Mouse (Mus musculus) liver, embryonic 14.5 days (tissue): ENCODE data around the gene Ptpn21. TPM values are rescaled to one million over a fixed set of nuclear protein-coding genes. Genes with fewer than 3 reads are reported as not detected.

Source experiments
- ATAC-seq: fragments of 200-750 bp; cut with Nextera tagmentation; 2 replicates; pipeline ENCODE4 v1.8.0; 2017; ENCODE audit warnings: moderate number of reproducible peaks, mild to moderate bottlenecking, moderate library complexity; ENCODE audit not compliant: insufficient read depth
- DNase-seq, 3 experiments: peaks; one replicate each; pipeline ENCODE4 v3.0.0-alpha.2; 2012 to 2013; ENCODE audit warnings: low read depth in 3 of 3, low spot score in 3 of 3
- H3K27ac ChIP-seq: fragments of 300-500 bp; sonication (generic); 2 replicates; pipeline ENCODE4 v1.5.1; 2014; ENCODE audit warnings: moderate library complexity, mild to moderate bottlenecking, control low read depth, inconsistent platforms
- H3K27me3 ChIP-seq: fragments of 300-500 bp; sonication (generic); 2 replicates; pipeline ENCODE4 v1.6.1; 2014; ENCODE audit warnings: mild to moderate bottlenecking, low read length, moderate library complexity; ENCODE audit not compliant: control insufficient read depth, insufficient read depth
- H3K36me3 ChIP-seq: fragments of 300-500 bp; sonication (generic); replicated peaks from 2 replicates; pipeline ENCODE4 v1.6.1; 2014; ENCODE audit warnings: low read depth; ENCODE audit not compliant: control insufficient read depth, insufficient read depth
- H3K4me1 ChIP-seq, 2 experiments: fragments of 200-500 bp in 1 of 2; fragments of 300-500 bp in 1 of 2; sonication (generic) in 1 of 2; replicated peaks; 2 replicates each; pipeline ENCODE4 v1.6.1; 2012 to 2014; ENCODE audit warnings: antibody characterized with exemption in 1 of 2, inconsistent platforms in 1 of 2, low read length in 1 of 2; ENCODE audit not compliant: control insufficient read depth in 2 of 2, insufficient read depth in 2 of 2
- H3K4me2 ChIP-seq: fragments of 300-500 bp; sonication (generic); 2 replicates; pipeline ENCODE4 v1.6.1; 2014; ENCODE audit warnings: low read depth, mild to moderate bottlenecking, control low read depth, moderate library complexity
- H3K4me3 ChIP-seq, 2 experiments: fragments of 200-500 bp in 1 of 2; fragments of 300-500 bp in 1 of 2; sonication (generic) in 1 of 2; 2 replicates each; pipeline ENCODE4 v1.5.1; 2012 to 2014; ENCODE audit warnings: low read depth in 2 of 2, low read length in 2 of 2, mild to moderate bottlenecking in 2 of 2, control low read depth in 1 of 2, inconsistent platforms in 1 of 2, moderate library complexity in 1 of 2; ENCODE audit not compliant: insufficient read depth in 1 of 2
- H3K9ac ChIP-seq: fragments of 300-500 bp; sonication (generic); replicated peaks from 2 replicates; pipeline ENCODE4 v1.6.1; 2014; ENCODE audit warnings: mild to moderate bottlenecking, control low read depth, moderate library complexity
- H3K9me3 ChIP-seq: fragments of 300-500 bp; sonication (generic); 2 replicates; pipeline ENCODE4 v1.6.1; 2016; ENCODE audit warnings: low read length, mixed read lengths; ENCODE audit not compliant: control insufficient read depth
- CTCF ChIP-seq: IDR thresholded peaks from 2 replicates; pipeline ENCODE4 v1.5.1; 2016; ENCODE audit warnings: antibody characterized with exemption, low read depth, control low read depth
- EP300 ChIP-seq: IDR thresholded peaks from 2 replicates; pipeline ENCODE4 v1.6.1; 2016; ENCODE audit warnings: antibody characterized with exemption, low read depth
- WGBS: fragments of 180-500 bp; shearing (Covaris S2); extraction: QIAGEN DNeasy Blood & Tissue Kit; methylation state at CpG from one replicate; pipeline ENCODE4 v1.1.7; 2014; ENCODE audit not compliant: insufficient replicate concordance; 5-methylcytosine and 5-hydroxymethylcytosine counted together
- polyA plus RNA-seq, 2 experiments: library from polyadenylated mRNA; depleted of rRNA in 1 of 2; stranded (reverse) in 1 of 2; unstranded in 1 of 2; fragments of >200 nt; fragmentation: Nextera tagmentation in 1 of 2; extraction: Ambion mirVana in 1 of 2; gene quantifications; 2 replicates each; pipeline versions ENCODE4 v1.2.1 to v1.2.3; 2012 to 2014

The Ptpn21 gene
- polyA plus RNA-seq, 2 experiments: 1.9 to 2.3 TPM

DNA sequence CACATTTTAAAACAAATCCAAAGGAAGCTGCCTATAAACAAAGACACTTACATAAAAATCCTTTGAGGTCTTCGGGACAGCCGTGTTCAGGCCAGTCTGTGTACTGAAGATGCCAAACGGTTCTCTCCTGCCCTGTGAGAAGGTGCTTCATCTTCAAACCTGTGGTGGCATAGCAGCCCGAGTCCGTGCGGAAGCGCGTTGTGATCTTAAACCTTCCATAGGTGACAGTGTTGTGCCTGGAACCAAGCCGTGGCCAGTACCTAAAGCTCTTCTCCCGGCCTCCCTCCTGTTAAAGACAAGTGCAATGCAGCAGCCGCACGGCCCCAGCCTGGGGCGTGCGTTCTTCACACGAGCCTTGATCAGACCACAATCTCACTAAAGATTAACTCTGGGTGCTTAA is 57.3 kb downstream of the Ptpn21 start:
- no peaks in the 10 kb centered on the region for H3K9me3 ChIP-seq
- ATAC-seq (no peak), DNase-seq (no peak)
- no peak overlapping the region for H3K4me3 ChIP-seq
- TF ChIP-seq CTCF: no peak
- no peak for TF ChIP-seq EP300
- H3K9ac ChIP-seq: no peak overlapping the region
- H3K36me3 ChIP-seq: no peaks in the 10 kb centered on the region
- H3K27ac ChIP-seq: no peak overlapping the region
- no peak overlapping the region for H3K4me2 ChIP-seq
- no peaks in the 10 kb centered on the region for H3K4me1 ChIP-seq
- H3K27me3 ChIP-seq: no peaks in the 10 kb centered on the region
- 70% methylated on average over 15 of the region's 15 CpGs for WGBS

- H3K9ac ChIP-seq: no peak overlapping the region
- no peaks in the 10 kb centered on the region for H3K36me3 ChIP-seq
- DNase-seq (no peak), ATAC-seq (no peak)
- no peaks in the 10 kb centered on the region for H3K27me3 ChIP-seq
- H3K9me3 ChIP-seq: no peaks in the 10 kb centered on the region
- H3K4me3 ChIP-seq: no peak overlapping the region
- 24% methylated on average over 14 of the region's 14 CpGs for WGBS
- peak overlapping the region; percentile 26; the same call in 1 of the 2 replicates for H3K4me2 ChIP-seq
- H3K27ac ChIP-seq: no peak overlapping the region
- 0 out of 4 replicates have a peak, but pooled peaks cover 0 to 2% of the 10 kb centered on the region in 2 experiments for H3K4me1 ChIP-seq
- TF ChIP-seq EP300 (no peak), CTCF (no peak)
These were observed 59.9 kb downstream of the Ptpn21 start for GRCm38 (mm10) chr12:98677336-98677735.

GRCm38 (mm10) chr12:98676861-98677260 is 60.3 kb downstream of the Ptpn21 start:
- Histone ChIP-seq H3K4me3 (no peak overlapping the region), H3K9me3 (no peaks in the 10 kb centered on the region), H3K27me3 (no peaks in the 10 kb centered on the region), H3K36me3 (no peaks in the 10 kb centered on the region), H3K4me1 (0 out of 4 replicates have a peak, but pooled peaks cover 0 to 2% of the 10 kb centered on the region in 2 experiments), H3K27ac (no peak overlapping the region), H3K9ac (no peak overlapping the region), H3K4me2 (no peak overlapping the region)
- ATAC-seq (no peak), DNase-seq (no peak)
- 78% methylated on average over 6 of the region's 6 CpGs for WGBS
- TF ChIP-seq CTCF (no peak), EP300 (no peak)

DNA sequence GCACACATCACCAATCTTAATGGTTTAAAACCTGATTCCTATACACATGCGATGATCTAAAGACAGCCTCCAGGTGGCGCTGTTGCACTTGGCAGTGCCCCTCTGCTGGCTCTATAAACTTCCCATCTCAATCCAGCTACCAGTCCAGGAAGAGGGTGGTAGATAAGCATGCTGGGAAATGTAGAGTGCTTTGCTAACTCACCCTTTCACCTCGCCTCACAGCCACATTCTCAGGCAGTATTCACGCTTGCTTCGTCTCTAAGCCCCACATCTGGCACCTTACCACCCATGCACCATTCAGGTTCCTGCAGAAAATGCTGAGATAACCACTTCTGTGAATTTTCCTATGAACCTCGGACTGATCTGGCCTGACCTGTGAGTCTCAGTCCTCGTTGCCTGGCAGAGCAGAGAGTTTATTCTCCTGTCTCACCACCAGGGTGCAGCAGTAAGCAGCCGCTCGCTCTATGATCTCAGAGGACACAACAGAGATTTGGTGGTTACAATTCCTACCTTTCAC is 62.5 kb downstream of the Ptpn21 start:
- no peaks in the 10 kb centered on the region for H3K27me3 ChIP-seq
- ATAC-seq: peak; percentile 77
- H3K4me3 ChIP-seq: peak overlapping the region; percentile 15 to 47; a peak in 3 of 4 replicates
- no peak overlapping the region for H3K9ac ChIP-seq
- H3K27ac ChIP-seq: no peak overlapping the region
- H3K4me2 ChIP-seq: peak overlapping the region; percentile 40
- no peaks in the 10 kb centered on the region for H3K9me3 ChIP-seq
- TF ChIP-seq CTCF (peak; percentile 79), EP300 (no peak)
- whole genome bisulfite sequencing: 4% methylated on average over 9 of the region's 9 CpGs
- H3K4me1 ChIP-seq: 0 out of 4 replicates have a peak, but pooled peaks cover 0 to 2% of the 10 kb centered on the region in 2 experiments
- peak; percentile 35 to 48 (median 40) for DNase-seq
- no peaks in the 10 kb centered on the region for H3K36me3 ChIP-seq

GRCm38 (mm10) chr12:98673879-98674278 is 63.3 kb downstream of the Ptpn21 start:
- WGBS: 47% methylated on average over 6 of the region's 6 CpGs
- 0 out of 4 replicates have a peak, but pooled peaks cover 0 to 2% of the 10 kb centered on the region in 2 experiments for H3K4me1 ChIP-seq
- no peaks in the 10 kb centered on the region for H3K9me3 ChIP-seq
- no peak overlapping the region for H3K27ac ChIP-seq
- H3K4me2 ChIP-seq: no peak overlapping the region
- ATAC-seq (no peak), DNase-seq (no peak)
- H3K27me3 ChIP-seq: no peaks in the 10 kb centered on the region
- TF ChIP-seq CTCF: no peak
- no peaks in the 10 kb centered on the region for H3K36me3 ChIP-seq
- H3K4me3 ChIP-seq: no peak overlapping the region
- no peak overlapping the region for H3K9ac ChIP-seq
